Mouse (Mus musculus) spleen, adult 18-20 months (tissue): ENCODE measurements around the gene Ralgps2.

Source experiments
- DNase-seq, 2 experiments: peaks; one replicate each; pipeline ENCODE4 v3.0.0; 2022; ENCODE audit warnings: mixed read lengths in 2 of 2

The Ralgps2 gene

DNA sequence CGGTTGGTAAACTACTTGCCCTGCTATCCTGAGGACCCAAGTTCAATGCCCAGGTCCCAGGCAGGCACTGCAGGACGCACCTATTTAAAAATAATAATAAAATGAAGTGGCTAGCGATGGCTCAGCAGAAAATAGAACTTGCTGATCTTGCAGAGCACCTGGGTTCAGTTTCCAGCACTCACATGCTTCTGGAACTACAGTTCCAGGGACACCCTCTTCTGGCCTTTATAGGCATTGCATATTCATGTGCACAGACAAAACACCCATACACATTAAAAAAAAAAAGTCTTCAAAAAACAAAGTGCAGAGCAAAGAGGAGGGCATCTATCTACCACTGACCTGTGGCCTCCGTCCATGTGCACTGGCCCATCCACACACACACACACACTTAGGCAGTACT is 47.9 kb downstream of the Ralgps2 start:
- DNase-seq, result no peak

DNA sequence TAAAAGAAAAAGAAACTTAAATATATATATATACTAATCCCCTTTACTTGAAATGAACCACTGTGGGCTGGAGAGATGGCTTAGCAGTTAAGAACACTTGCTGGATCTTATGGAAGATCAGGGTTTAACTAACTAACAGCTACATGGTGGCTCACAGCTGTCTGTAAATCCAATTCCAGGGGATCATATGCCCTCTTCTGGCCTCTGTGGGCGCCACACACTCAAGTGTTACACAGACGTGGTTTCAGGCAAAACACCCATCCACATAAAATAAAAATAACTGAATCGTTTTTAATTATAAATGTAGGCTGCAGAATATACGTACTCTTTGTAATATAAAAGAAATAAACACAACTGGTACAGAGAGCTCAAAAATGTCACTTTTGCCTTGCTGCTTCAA is 50.6 kb downstream of the Ralgps2 start:
- DNase-seq, result no peak

DNA sequence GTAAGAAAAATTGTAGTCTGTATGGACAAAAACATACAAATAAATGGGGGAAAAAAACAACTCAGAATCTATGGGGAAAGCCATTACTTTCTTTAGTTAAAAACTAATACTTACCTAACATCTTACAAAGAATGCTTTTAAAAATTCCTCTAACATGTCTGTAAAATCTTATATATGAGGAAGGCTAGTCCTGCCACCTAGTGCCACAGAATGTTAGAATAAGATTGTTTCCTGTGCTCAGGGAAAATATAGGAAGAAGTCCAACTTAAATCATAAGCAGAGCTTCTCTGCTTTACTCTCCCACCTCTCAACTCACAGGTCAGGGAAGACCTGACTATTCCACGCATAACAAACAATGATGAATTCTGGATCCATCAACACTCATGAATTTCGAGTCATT is 53.5 kb downstream of the Ralgps2 start:
- no peak for DNase-seq

DNA sequence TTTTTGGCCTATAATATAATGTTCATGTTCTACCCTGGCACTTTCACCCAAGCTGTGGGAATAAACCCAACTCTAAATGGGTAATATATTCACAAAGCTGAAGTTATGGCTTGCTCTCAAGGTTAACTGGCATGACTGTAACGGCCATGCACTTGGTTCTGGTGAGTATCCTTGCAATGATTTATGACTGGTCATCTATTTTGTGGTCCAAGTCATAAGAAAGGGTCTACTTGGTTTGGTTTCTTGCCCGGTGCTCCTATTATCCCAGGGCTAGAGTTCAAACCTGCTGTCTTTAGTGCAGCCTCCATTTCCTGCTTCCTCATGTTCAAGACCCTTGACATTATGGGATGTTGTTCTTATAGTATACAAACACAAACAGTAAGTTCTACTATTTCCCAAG is 54.6 kb downstream of the Ralgps2 start:
- DNase-seq, result no peak

DNA sequence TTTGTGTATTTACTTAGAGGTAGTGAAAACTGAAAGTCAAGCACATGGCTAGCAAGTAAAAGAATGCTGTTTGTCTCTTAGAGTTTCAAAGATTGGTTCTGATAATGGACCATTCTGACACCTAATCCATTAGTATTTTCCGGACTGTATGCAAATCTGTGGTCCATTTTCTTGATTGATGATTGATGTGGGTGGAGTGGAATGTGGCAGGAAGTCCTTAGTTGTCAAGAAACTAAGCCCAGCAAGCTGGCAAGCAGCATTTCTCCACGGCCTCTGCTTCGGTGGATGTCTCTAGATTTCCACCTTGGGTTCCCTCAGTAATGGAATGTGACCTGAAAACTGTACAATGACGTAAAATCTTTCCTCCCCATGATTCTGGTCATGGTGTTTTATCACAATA is 68.8 kb downstream of the Ralgps2 start:
- DNase-seq, result no peak

DNA sequence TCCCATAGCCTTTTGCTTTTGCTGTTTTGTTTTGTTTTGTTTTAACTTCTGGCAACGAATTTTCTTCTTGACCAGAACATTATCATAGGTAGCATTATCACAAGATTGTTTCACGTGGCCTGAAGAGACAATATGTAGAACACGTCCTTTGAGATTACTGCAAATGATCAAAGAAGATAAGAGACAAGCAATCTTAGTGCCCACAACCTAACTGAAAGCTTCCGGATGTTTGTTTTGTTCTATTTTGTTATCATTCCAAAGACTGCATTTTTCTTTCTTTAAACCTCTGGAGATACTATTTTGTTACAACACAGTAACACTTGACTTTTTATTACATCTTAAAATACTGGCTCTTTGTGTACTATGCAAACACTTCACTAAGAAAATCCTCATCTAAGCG is 69.4 kb downstream of the Ralgps2 start:
- DNase-seq, result no peak

DNA sequence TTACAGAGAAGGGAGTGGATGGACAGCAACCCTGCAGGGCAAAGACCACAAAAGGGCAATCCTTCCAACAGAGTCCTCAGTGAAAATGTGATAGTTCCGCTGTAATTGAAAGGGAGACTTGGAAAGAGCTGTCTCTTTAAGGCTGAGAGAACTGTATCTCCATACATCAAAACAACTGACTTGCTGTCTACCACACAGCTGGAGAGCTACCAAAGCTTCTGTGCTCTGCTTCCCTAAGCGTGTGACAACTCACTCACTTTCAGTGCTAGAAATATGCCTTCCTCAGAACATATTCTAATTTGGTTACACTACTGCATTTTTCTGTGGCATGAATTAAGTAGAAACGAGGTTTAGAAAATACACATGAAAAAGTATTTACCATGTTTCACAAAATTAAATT is 75.2 kb downstream of the Ralgps2 start:
- no peak for DNase-seq

DNA sequence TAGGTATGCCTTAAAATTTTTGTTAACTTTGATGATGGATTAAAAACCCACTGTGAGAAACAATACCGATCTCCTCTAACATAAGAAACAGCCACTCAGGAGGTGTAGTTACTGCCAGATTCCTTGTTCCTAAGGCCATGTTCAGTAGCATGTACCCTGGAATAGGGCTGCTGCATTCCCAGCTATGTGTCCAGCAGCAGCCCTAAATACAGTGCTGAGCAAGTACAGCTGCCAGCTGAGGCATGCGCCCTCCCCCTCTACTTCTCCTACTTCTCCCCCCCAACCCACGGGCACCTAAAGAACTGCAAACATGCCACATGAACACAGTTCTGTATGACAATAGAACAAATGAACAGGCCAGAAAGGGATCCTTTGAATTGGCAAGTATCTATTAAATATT is 75.7 kb downstream of the Ralgps2 start:
- no peak for DNase-seq

DNA sequence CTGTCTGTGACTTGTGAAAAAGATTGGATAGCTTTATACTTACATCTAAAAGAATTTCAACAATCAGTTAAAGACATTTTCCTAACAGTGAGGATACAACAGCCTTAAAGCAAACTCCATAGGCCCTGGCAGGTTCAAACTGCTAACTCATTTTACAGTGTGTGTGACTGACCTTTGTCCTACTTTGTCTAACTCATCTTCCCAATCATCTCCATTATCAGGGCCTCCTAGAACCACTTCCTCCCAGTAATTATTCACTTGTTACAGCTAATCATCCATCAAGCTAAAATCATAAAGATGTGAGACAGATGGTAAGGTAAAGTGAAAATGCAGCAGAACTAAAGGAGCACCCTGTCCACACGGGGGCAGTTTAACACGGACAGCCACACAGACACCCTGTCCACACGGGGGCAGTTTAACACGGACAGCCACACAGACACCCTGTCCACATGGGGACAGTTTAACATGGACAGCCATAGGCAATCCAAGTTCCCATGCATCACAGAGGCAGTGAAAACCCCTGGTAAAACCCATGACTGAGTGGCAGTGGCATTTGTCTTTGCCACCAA is 77.9 kb downstream of the Ralgps2 start:
- DNase-seq, result no peak

DNA sequence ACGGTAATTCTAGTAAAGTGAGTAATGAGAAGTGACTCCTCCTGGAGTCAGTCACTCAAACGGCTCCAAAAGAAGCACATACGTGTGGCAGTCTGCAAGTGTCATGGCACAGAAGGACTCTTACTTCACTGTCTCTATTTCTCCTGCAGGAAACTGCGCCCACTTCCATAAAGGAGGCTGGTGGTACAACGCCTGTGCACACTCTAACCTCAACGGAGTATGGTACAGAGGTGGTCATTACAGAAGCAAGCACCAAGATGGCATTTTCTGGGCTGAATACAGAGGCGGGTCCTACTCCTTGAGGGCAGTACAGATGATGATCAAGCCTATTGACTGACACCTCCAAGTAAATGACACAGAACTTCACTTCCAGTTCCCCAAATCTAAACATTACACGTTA is 79.2 kb downstream of the Ralgps2 start:
- no peak for DNase-seq

DNA sequence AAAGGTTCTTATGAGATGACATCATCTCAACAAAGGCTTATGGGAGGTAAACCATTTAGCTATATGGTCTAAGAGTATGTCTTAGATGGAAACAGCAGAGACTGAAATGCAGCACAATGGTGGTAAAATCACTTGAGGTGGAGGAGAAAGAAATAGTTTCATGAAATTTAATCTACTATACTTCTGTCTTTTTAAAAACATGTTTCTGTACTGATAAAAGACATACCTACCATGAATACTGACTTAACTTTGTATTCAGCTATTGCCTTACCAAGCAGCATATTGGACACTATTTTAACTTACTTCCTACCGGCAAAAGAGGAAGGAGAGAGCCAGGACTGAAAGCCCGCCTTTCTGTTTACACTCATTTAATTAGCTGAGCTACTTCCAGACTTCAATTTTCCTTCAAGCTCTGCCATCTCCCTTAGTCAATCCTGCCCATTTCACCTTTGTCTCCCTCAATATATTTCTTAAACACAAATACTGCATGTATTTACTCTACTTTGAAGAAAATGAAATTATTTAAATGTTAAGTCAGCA is 79.6 kb downstream of the Ralgps2 start:
- no peak for DNase-seq

DNA sequence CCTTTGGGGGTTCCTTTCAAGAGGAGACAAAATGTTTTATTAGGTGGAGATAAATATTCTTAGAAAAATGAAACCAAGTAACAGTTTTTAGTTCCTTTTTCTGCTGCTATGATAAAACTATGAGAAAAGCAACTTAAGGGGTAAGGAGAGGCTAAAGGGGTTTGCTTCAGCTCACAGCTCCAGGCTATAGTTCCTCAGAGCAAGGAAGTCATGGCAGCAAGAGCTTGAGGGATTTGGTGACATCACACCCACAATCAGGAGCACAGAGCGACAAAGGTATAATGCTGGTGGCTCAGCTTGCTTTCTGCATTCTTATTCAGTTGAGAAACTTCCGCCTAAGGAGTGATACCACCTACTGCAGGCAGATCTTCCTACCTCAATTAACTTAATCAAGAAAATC is 80.3 kb downstream of the Ralgps2 start:
- DNase-seq, result no peak

DNA sequence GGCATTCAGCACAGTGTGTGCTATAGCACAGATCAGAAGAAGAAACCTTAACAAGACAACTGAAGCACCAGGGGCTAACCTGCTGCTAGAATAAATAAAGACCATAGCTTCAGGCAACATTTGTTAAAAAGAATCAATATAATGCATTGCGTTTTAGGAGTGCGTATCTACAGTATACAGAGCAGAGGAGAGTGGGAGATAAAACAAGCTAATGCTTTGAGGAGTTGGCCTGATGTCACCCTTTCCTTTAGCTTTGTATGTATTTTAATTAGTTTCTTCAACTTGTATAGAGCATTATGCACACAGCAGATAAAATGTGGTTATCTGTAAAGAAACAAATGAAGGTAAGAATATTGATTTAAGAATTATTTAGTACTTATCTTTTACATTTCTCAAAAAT is 82.8 kb downstream of the Ralgps2 start:
- DNase-seq, result no peak

DNA sequence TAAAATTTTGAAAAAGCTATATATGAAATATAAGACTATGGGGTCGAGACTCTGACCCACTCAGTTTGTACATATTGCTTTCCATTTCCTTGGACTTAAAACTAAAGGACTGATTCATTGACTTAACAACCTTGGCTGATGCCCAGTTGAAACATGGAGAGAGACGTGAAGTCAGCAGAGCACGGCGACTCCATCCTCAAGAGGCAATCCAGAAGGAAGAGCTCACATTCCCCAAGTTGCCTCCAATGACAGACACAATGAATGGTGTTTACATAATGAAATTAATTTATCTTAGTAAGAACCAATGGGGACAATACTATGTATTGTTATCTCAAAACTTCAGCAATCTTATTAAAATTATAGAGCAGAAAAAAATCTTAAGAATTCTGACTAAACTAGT is 84.9 kb downstream of the Ralgps2 start:
- no peak for DNase-seq

DNA sequence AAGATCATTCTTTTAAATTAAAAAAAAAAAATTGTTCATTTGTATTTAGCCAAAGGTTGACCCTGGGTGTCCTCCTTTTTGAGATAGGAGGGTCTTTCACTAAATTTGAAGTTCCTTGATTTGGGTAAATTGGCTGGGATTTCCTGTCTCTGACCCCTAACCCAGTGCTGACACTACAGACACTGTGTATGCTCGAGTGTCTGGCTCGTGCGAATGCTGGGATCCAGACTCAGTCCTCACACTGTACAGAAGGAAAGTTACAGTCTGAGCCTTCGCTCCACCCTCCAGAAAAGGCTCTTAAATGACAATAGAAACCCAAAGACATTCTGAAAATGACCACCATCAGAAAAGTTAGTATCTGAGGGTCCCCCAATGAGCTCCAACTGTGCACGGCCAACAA is 86.6 kb downstream of the Ralgps2 start:
- no peak for DNase-seq

DNA sequence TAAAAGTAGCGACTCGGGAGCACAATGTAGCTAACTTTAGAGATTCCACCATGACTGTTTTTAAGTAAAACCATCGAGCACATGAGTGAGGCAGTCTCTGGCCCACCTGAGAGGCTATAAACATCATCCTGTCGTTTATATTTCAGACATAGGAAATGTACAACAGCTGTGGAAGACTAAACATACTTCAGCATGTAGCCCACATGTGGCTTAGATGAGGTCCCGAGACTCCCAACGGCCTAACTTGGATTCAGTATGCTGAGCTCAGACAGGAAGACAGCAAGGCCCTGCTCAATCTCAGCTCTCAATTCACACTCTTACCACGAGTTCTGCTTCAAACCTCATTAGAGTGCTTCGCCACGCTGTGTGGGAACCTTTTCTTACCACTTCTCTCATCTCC is 87.0 kb downstream of the Ralgps2 start:
- DNase-seq, result no peak

DNA sequence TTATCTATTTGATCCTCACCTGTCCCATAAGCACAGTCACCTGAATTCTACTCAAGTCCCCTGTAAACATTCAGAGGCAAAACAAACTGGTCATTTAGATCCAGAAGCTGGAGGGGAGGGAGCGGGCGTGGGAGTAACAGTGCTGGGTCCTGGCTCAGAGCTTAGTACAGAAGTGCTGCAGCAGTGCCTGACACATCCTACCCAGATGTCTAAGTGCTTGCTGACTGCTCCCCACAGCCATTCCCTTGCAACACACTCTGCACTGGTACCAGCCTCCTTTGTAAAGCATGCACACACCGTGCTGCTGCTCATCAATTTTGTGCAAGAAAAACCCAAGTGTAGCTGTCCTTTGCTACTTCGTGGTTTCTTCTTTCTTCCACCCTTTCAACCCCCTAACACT is 92.3 kb downstream of the Ralgps2 start:
- DNase-seq, result no peak

DNA sequence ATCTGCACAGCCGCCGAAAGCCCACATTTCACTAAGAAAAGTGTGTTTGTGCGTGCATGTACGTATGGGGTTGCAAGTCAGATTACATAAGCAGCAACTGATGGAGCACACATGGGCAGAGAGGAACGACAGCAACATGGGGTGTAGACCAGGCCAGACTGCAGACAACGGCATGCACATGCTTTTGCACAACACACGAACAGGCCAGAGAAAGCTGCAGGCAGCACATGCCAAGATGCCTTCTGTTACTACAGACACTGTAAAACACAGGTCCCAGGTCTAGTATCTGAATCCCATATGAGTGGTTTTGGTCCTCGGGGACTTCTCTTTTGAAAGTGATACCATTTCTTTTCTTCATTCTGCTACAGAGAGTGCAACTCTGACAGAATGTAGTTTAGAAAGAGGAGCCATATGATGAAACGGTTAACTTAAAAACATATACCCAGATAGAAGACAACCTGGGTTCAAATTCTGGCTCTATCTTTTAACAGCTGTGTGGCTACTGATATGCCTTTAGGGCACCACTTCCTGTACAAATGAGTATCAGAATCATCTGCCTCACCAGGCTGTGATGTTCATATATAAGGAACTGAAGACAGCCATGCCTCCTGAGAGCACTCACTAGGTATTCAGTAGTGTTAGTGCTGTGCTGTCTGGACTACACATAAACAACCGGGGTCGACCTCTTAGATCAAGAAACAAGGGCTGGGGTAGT is 97.6 kb downstream of the Ralgps2 start:
- DNase-seq, result no peak

DNA sequence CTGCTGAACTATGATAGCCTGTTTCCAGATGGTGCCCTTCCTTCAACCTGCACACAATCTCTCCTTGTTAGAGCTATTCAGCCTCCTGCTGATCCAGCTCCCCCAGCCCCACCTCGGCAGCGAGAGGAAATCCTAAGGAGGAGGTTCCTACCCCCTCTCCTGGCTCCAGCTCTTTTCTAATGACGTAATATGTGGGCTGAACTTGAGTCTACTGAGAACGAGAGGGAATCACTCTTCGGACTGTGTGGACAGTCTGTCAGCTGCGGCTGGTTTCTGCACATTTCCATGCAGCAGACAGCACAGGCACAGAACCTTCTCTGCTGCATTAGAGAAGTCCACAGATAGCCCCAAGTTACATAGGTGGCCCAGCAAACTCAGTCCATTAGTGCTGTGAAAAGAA is 100.7 kb downstream of the Ralgps2 start:
- DNase-seq, result no peak

DNA sequence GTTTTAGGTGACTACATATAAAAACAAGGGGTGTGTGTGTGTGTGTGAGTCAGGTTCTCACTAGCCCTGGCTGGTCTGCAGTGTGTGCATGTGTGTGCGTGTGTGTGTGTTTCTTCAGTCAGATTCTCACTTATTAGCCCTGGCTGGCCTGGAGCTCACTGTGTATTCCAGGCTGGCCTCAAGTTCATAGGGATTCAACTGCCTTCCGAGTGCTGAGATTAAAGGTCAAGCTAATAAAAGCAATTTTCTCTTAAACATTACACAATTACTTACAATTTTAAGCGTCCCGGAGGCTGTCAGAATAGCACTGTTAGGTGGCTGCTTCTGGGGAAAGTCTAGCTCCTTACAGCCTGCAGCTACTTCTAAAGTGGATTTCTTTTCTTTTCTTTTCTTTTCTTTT is 101.2 kb downstream of the Ralgps2 start, which contains the start of gene Angptl1:
TSS of gene Angptl1 (plus strand) at position 386 of the 400 bp plus-strand sequence.
- no peak for DNase-seq

DNA sequence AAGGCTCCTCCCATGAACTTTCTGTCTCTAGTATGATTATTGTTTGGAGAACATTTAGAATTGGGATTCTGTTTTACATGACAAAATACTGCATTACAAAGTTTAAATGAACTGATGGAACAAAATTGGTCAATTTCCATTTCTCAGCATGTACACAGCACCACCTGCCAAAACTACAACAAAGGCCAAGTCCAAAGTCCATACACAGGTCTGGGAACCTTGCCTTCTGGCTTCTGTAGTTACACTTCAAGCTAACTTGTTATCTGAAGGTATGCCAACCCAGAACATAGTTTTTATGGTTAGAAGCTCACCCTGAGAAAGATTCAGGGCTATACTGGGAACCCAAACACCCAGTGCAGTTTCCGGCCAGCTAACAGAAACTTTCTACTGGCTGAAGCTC is 120.2 kb downstream of the Ralgps2 start:
- DNase-seq, result no peak

DNA sequence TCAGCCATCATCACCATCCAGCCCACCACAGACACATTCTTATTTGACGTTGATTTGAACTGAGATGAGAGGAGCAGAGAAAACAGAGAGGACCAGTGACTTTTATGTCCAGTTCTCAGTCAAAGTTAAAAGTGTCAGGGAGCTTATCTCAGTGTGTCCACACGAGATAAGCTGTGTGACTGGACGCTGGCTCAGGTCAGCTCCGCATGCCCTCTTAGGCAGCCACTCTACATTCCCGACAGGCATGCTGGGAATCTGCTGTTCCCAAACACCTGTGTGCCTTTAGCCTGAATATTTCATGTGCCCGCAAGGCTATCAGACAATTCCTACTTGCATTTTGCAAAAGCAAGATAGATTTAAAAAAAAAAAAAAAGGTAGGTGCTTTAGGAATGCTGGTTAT is 125.9 kb downstream of the Ralgps2 start:
- DNase-seq, result no peak

DNA sequence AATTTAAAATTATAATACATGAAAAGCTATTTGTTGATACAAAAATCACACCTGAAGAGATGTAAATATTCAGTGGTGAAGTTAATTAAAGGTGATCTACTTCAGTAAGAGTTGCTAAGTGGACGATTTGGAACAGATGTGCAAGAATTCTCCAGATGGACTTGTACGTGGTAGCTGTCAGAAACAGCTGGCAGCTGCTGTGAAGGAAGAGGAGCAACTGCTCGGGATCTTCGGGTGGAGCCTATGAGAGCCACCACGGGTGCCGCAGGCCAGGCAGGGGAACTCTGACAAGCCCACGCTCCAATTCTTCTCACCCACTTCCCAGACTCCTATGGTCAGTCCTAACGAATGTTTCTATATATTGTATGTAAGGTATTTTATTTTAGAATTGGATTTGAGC is 126.7 kb downstream of the Ralgps2 start:
- no peak for DNase-seq

DNA sequence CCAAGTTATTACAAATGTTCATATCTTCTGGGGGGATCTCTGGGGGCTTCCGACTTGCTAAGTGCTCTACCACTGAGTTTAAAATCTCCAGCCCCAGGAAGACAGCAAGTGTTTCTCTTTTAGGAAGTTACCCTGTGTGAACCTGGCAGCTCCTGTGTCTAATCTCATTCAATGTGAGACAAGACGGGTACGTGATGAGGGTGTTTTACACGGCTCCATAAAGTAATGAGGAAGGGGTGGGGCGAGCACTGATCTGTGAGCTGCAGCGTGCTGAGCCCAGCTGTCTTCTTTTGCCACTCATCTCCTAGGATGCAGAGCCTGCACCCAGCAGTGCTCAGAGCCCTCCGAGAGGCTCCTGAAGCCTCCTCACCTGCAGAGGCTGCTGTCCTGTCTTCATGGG is 127.5 kb downstream of the Ralgps2 start:
- DNase-seq, result no peak

DNA sequence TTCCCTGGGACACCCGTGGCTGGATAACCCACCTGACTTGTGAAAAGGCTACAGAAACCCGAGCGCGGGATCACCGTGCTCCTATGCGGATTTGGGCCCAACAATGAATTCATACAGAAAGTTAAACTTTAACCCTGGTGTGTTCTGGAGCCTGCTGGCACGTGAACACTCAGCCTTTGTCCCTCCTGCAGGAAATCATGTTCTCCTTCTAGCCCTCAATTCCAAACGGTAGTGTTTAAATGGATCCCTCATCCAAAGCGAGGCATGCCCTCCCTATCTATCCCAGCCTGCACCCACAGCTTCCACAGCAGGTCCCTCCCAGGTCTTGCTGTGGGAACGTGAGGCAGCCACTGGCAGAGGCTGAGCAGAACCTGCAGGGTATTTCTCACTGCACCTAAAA is 131.1 kb downstream of the Ralgps2 start:
- DNase-seq, result no peak
